In the genomic region with DNA sequence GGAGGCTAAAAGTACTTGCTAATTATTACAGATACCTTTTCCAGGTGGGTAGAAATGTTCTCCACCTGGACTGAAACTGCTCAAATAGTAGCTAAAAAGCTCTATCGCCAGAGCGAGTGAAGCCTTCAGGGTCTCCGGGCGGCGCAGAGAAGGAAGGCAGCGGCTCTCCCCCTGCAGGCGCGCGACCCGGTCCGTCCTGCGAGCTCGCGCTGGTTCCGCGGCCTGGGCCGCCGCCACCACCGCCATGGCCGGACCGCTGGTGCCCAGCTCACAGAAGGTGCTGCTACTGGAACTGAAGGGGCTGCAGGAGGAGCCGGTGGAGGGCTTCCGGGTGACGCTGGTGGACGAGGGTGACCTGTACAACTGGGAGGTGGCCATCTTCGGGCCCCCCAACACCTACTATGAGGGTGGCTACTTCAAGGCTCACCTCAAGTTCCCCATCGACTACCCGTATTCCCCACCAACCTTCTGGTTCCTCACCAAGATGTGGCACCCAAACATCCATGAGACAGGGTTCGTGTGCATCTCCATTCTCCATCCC, we compare ENCODE assay signal across 26 mouse cellular contexts. TPM values are rescaled to one million over a fixed set of nuclear protein-coding genes. Genes with fewer than 3 reads are reported as not detected.
"Had no signal": no experiment of that assay in that cellular context is flagged by ENCODE, and none has a peak within 500 bp of the region (broad histone marks: within the 10 kb centered on the region; RNA-seq: fewer than 3 reads in every experiment).

TSS of gene Cdc34b (plus strand) at position 51 of the 541 bp plus-strand sequence.

- ATAC-seq: intestine, postnatal 0 days; liver, postnatal 0 days; lung, postnatal 0 days; midbrain, embryonic 13.5 days; midbrain, embryonic 16.5 days had no signal

- H3K4me3 ChIP-seq: kidney, embryonic 15.5 days; limb, embryonic 10.5 days; limb, embryonic 13.5 days; midbrain, embryonic 10.5 days; midbrain, embryonic 13.5 days; myocyte; neural tube, embryonic 13.5 days had no signal

- H3K4me1 ChIP-seq: kidney, embryonic 15.5 days; limb, embryonic 10.5 days; limb, embryonic 13.5 days; midbrain, embryonic 10.5 days; midbrain, embryonic 13.5 days; neural tube, embryonic 13.5 days had no signal

- H3K27ac ChIP-seq: kidney, embryonic 15.5 days; limb, embryonic 10.5 days; limb, embryonic 13.5 days; liver, embryonic 14.5 days; macrophage; midbrain, embryonic 10.5 days; midbrain, embryonic 13.5 days; neural tube, embryonic 13.5 days had no signal

- DNase-seq: kidney, adult 2 months; kidney, postnatal 10 days; kidney, postnatal 4 days; liver, postnatal 0 days; lung, embryonic 14.5 days; retina, postnatal 1 day; right cerebral cortex, postnatal 25 days; thymus, postnatal 25 days had no signal

- H3K36me3 ChIP-seq: kidney, embryonic 15.5 days; limb, embryonic 10.5 days; limb, embryonic 13.5 days; midbrain, embryonic 10.5 days; midbrain, embryonic 13.5 days; neural tube, embryonic 13.5 days had no signal

- H3K27me3 ChIP-seq: kidney, embryonic 15.5 days; limb, embryonic 13.5 days; midbrain, embryonic 13.5 days; neural tube, embryonic 13.5 days had no signal

RNA-seq across cellular contexts. Expression of gene Cdc34b, which starts in this region (rescaled TPM):
- total RNA-seq: liver, adult 2 months; megakaryocyte, adult 5-6 weeks; monocyte, adult 5-6 weeks; neutrophil, adult 5-6 weeks had no signal
- polyA plus RNA-seq: intestine, embryonic 14.5 days; liver, postnatal 0 days; macrophage; neural tube, embryonic 13.5 days; spleen, adult 2 months had no signal
